Mouse (Mus musculus): ENCODE data around the gene Tctn1. TPM values are rescaled to one million over a fixed set of nuclear protein-coding genes. Genes with fewer than 3 reads are reported as not detected.

The Tctn1 gene
- 2.7 and 3.2 TPM in 2 replicates for polyA plus RNA-seq (2016; fragmentation: Nextera tagmentation; extraction: Ambion mirVana)

GRCm38 (mm10) chr5:122263933-122264905 lies at the start of gene Tctn1:
Gene Tctn1 (minus strand): TSS chr5:122264460.
- Histone ChIP-seq H3K27me3 (replicated peaks) (no peaks in the 10 kb centered on the region), H3K4me1 (replicated peaks) (peaks cover 10% of the 10 kb centered on the region), H3K27ac (ENCODE audit: poor library complexity, severe bottlenecking) (no peak within 1 kb of the TSS), H3K36me3 (peaks cover 12% of the 10 kb centered on the region; the same call in 1 of the 2 replicates), H3K4me3 (peak within 1 kb of the TSS; percentile 65), H3K4me2 (peak within 1 kb of the TSS; percentile 75), H3K9ac (peak within 1 kb of the TSS; percentile 75), H3K9me3 (replicated peaks) (no peaks in the 10 kb centered on the region)
- peak; percentile 100 for ATAC-seq (ENCODE audit: insufficient number of reproducible peaks, low FRiP score)
- WGBS: 2% methylated on average over 49 of the region's 49 CpGs

- Histone ChIP-seq H3K36me3 (peaks cover 58% of the 10 kb centered on the region), H3K27ac (ENCODE audit: poor library complexity, severe bottlenecking) (no peak overlapping the region), H3K4me1 (replicated peaks) (peaks cover 46% of the 10 kb centered on the region), H3K9me3 (replicated peaks) (no peaks in the 10 kb centered on the region), H3K4me2 (no peak overlapping the region), H3K4me3 (no peak overlapping the region), H3K9ac (peak overlapping the region; percentile 26; the same call in 1 of the 2 replicates), H3K27me3 (replicated peaks) (no peaks in the 10 kb centered on the region)
- WGBS: 89% methylated on average over 17 of the region's 17 CpGs
- ATAC-seq (ENCODE audit: insufficient number of reproducible peaks, low FRiP score): no peak
These were observed 48.9 kb upstream of the Tctn1 start for GRCm38 (mm10) chr5:122312942-122313684.

DNA sequence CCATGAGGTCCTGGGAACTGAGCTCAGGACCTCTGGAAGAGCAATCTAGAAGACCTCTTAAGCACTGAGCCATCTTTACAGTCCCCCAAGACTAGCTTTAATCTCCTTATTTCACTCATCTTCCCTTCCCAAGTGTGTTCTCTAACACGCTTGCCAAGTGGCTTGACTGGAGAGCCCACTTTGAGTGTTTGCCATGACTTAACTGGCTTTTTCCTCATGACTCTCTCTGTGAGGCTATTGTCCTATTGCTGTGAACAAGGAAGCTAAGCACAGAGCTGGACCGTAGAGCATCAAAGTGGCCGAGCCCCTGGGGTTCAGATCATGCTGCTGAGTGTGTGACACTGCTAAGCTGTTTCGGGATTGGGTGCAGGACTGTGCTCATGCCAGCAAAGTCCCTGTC lies 48.1 kb upstream of the Tctn1 start:
- peaks cover 40% of the 10 kb centered on the region for H3K4me1 ChIP-seq (replicated peaks)
- no peak for ATAC-seq (ENCODE audit: insufficient number of reproducible peaks, low FRiP score)
- no peak overlapping the region for H3K9ac ChIP-seq
- no peaks in the 10 kb centered on the region for H3K27me3 ChIP-seq (replicated peaks)
- peaks cover 56% of the 10 kb centered on the region for H3K36me3 ChIP-seq
- H3K4me2 ChIP-seq: no peak overlapping the region
- no peak overlapping the region for H3K27ac ChIP-seq (ENCODE audit: poor library complexity, severe bottlenecking)
- no peaks in the 10 kb centered on the region for H3K9me3 ChIP-seq (replicated peaks)
- 87% methylated on average over 4 of the region's 4 CpGs for WGBS
- H3K4me3 ChIP-seq: no peak overlapping the region

DNA sequence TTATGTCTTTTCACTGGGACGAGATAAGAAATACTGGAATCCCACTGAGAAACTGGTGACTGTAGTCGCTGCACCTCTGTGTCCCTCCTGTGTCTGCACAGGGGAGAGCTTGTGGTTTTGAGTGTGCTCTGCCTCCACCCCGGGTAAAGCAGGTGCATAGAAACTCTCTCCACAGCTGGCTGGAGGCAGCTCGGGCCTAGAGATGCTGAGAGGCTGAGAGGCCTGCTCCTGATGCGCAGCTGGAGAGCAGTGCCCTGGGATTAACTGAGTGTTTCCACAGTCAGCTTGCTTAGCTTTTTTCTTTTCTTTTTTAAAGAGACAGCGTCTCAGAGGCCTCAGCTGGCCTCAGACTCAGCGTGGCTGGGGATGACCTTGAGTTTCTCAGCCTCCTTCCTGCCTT lies 47.4 kb upstream of the Tctn1 start:
- whole genome bisulfite sequencing: 75% methylated on average over 7 of the region's 7 CpGs
- H3K27me3 ChIP-seq (replicated peaks): no peaks in the 10 kb centered on the region
- no peak for ATAC-seq (ENCODE audit: insufficient number of reproducible peaks, low FRiP score)
- H3K9ac ChIP-seq: no peak overlapping the region
- peaks cover 38% of the 10 kb centered on the region for H3K4me1 ChIP-seq (replicated peaks)
- H3K4me2 ChIP-seq: no peak overlapping the region
- H3K9me3 ChIP-seq (replicated peaks): no peaks in the 10 kb centered on the region
- H3K27ac ChIP-seq (ENCODE audit: poor library complexity, severe bottlenecking): no peak overlapping the region
- H3K36me3 ChIP-seq: peaks cover 53% of the 10 kb centered on the region
- H3K4me3 ChIP-seq: no peak overlapping the region

GRCm38 (mm10) chr5:122310699-122311098 lies 46.4 kb upstream of the Tctn1 start:
- Histone ChIP-seq H3K4me2 (no peak overlapping the region), H3K36me3 (peaks cover 48% of the 10 kb centered on the region), H3K9ac (peak overlapping the region; percentile 37; the same call in 1 of the 2 replicates), H3K27me3 (replicated peaks) (no peaks in the 10 kb centered on the region), H3K27ac (ENCODE audit: poor library complexity, severe bottlenecking) (no peak overlapping the region; the same call in 1 of the 2 replicates), H3K4me3 (no peak overlapping the region), H3K4me1 (replicated peaks) (peaks cover 36% of the 10 kb centered on the region), H3K9me3 (replicated peaks) (no peaks in the 10 kb centered on the region)
- 62% methylated on average over 8 of the region's 8 CpGs for WGBS
- ATAC-seq (ENCODE audit: insufficient number of reproducible peaks, low FRiP score): no peak

- H3K4me1 ChIP-seq (replicated peaks): peaks cover 54% of the 10 kb centered on the region
- no peaks in the 10 kb centered on the region for H3K9me3 ChIP-seq (replicated peaks)
- H3K9ac ChIP-seq: no peak overlapping the region
- ATAC-seq (ENCODE audit: insufficient number of reproducible peaks, low FRiP score): no peak
- H3K36me3 ChIP-seq: peaks cover 27% of the 10 kb centered on the region
- no peak overlapping the region for H3K4me2 ChIP-seq
- 86% methylated on average over 3 of the region's 3 CpGs for WGBS
- H3K27ac ChIP-seq (ENCODE audit: poor library complexity, severe bottlenecking): no peak overlapping the region
- no peaks in the 10 kb centered on the region for H3K27me3 ChIP-seq (replicated peaks)
- H3K4me3 ChIP-seq: no peak overlapping the region
These were observed 42.3 kb upstream of the Tctn1 start for GRCm38 (mm10) chr5:122306536-122306935.

- Histone ChIP-seq H3K4me2 (no peak overlapping the region), H3K4me3 (no peak overlapping the region), H3K9ac (no peak overlapping the region), H3K4me1 (replicated peaks) (peaks cover 47% of the 10 kb centered on the region), H3K27me3 (replicated peaks) (no peaks in the 10 kb centered on the region), H3K9me3 (replicated peaks) (no peaks in the 10 kb centered on the region), H3K36me3 (peaks cover 19% of the 10 kb centered on the region), H3K27ac (ENCODE audit: poor library complexity, severe bottlenecking) (no peak overlapping the region)
- 89% methylated on average over 7 of the region's 7 CpGs for WGBS
- ATAC-seq (ENCODE audit: insufficient number of reproducible peaks, low FRiP score): no peak
These were observed 41.2 kb upstream of the Tctn1 start for GRCm38 (mm10) chr5:122305472-122305871.

- no peaks in the 10 kb centered on the region for H3K9me3 ChIP-seq (replicated peaks)
- H3K9ac ChIP-seq: no peak overlapping the region
- no peak overlapping the region for H3K27ac ChIP-seq (ENCODE audit: poor library complexity, severe bottlenecking)
- H3K4me2 ChIP-seq: no peak overlapping the region
- peaks cover 19% of the 10 kb centered on the region for H3K36me3 ChIP-seq
- 66% methylated on average over 6 of the region's 6 CpGs for WGBS
- no peaks in the 10 kb centered on the region for H3K27me3 ChIP-seq (replicated peaks)
- 0 out of 2 replicates have a peak, but pooled peaks have one; percentile 42 for ATAC-seq (ENCODE audit: insufficient number of reproducible peaks, low FRiP score)
- H3K4me1 ChIP-seq (replicated peaks): peaks cover 45% of the 10 kb centered on the region
- no peak overlapping the region for H3K4me3 ChIP-seq
These were observed 40.3 kb upstream of the Tctn1 start for GRCm38 (mm10) chr5:122304541-122304940.

GRCm38 (mm10) chr5:122303937-122304336 lies 39.7 kb upstream of the Tctn1 start:
- Histone ChIP-seq H3K9me3 (replicated peaks) (no peaks in the 10 kb centered on the region), H3K27me3 (replicated peaks) (no peaks in the 10 kb centered on the region), H3K36me3 (peaks cover 15% of the 10 kb centered on the region), H3K27ac (ENCODE audit: poor library complexity, severe bottlenecking) (no peak overlapping the region), H3K4me3 (no peak overlapping the region), H3K4me2 (no peak overlapping the region), H3K9ac (no peak overlapping the region), H3K4me1 (replicated peaks) (peaks cover 45% of the 10 kb centered on the region)
- no peak for ATAC-seq (ENCODE audit: insufficient number of reproducible peaks, low FRiP score)
- WGBS: 86% methylated on average over 7 of the region's 7 CpGs

DNA sequence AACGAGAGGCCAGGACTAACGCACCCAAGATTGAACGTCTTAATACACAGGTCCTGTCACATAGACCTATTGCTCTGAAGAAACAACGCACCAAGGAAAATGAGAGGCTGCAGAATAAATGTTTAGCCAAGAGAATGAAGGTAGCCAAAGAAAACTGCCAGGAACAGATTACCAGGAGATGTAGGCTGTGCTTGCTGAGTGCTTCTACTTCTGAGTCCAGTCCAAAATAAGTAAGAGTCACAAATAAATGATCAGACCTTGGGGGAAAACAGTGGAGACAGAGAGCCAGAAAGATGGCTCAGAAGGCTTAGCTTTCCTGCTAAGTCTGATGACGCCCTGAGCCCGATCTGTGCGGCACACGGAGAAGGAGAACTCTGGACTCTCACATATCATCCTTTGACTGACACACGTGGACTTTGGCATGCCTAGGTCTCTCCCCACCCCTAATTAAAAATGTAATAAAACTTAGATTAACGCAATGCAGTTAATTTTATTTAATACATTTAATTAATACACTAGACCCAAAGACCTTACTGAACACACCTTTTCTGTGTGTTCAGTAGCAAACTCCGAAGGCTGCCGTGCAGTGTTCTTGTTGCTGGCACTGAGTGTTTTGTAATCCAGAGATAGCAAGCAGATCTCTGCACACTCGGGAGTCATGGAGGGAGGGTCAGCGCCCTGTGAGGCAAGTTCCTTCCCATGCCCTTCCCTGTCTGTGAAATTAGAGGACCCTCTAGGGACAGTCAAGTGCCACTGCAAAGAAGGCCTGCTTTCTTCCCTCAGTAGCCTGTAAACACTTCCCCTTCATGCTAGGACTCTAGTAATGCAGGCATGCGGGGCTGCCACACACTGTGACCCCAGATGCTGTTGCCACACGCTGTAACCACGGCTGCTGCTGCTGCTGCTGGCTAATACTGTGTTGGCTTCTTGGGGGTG lies 38.8 kb upstream of the Tctn1 start:
- Histone ChIP-seq H3K4me1 (replicated peaks) (peaks cover 49% of the 10 kb centered on the region), H3K4me2 (no peak overlapping the region), H3K4me3 (no peak overlapping the region), H3K9me3 (replicated peaks) (no peaks in the 10 kb centered on the region), H3K27ac (ENCODE audit: poor library complexity, severe bottlenecking) (peak overlapping the region; percentile 33; the same call in 1 of the 2 replicates), H3K27me3 (replicated peaks) (no peaks in the 10 kb centered on the region), H3K36me3 (peaks cover 6% of the 10 kb centered on the region), H3K9ac (0 out of 2 replicates have a peak overlapping the region, but pooled peaks have one; percentile 18)
- no peak for ATAC-seq (ENCODE audit: insufficient number of reproducible peaks, low FRiP score)
- 63% methylated on average over 17 of the region's 17 CpGs for WGBS

All from heart, embryonic 12.5 days (tissue).